Mouse (Mus musculus) kidney, adult 11 months (tissue): ENCODE results near the gene Mtcl1.

Experiments
- DNase-seq: peaks from one replicate; pipeline ENCODE4 v3.0.0; 2022

Mtcl1 gene

GRCm38 (mm10) chr17:66404883-66405590 lies 44.5 kb downstream of the Mtcl1 start:
- peak; percentile 16 for DNase-seq

GRCm38 (mm10) chr17:66402791-66403470 lies 46.6 kb downstream of the Mtcl1 start:
- DNase-seq: no peak

- DNase-seq: peak; percentile 3
These were observed 47.8 kb downstream of the Mtcl1 start for GRCm38 (mm10) chr17:66401596-66402265.

GRCm38 (mm10) chr17:66399780-66400179 lies 49.8 kb downstream of the Mtcl1 start:
- DNase-seq: no peak

GRCm38 (mm10) chr17:66394571-66394970 lies 55.0 kb downstream of the Mtcl1 start:
- DNase-seq: no peak

GRCm38 (mm10) chr17:66388307-66388706 lies 61.2 kb downstream of the Mtcl1 start:
- DNase-seq: no peak

GRCm38 (mm10) chr17:66381338-66381737 lies 68.2 kb downstream of the Mtcl1 start:
- DNase-seq: no peak

GRCm38 (mm10) chr17:66379900-66380857 lies 69.4 kb downstream of the Mtcl1 start:
- no peak for DNase-seq

GRCm38 (mm10) chr17:66379308-66379707 lies 70.2 kb downstream of the Mtcl1 start:
- DNase-seq: no peak

GRCm38 (mm10) chr17:66378127-66378526 lies 71.4 kb downstream of the Mtcl1 start:
- no peak for DNase-seq

- no peak for DNase-seq
These were observed 74.8 kb downstream of the Mtcl1 start for GRCm38 (mm10) chr17:66374633-66375272.

- DNase-seq: peak; percentile 40
These were observed 78.7 kb downstream of the Mtcl1 start for GRCm38 (mm10) chr17:66370867-66371266.

- no peak for DNase-seq
These were observed 79.8 kb downstream of the Mtcl1 start for GRCm38 (mm10) chr17:66369777-66370176.

- no peak for DNase-seq
These were observed 81.4 kb downstream of the Mtcl1 start for GRCm38 (mm10) chr17:66368127-66368526.

GRCm38 (mm10) chr17:66365664-66366063 lies 83.9 kb downstream of the Mtcl1 start:
- DNase-seq: no peak

GRCm38 (mm10) chr17:66365293-66365642 lies 84.3 kb downstream of the Mtcl1 start:
- DNase-seq: no peak

- DNase-seq: no peak
These were observed 84.8 kb downstream of the Mtcl1 start for GRCm38 (mm10) chr17:66364525-66365292.

GRCm38 (mm10) chr17:66363852-66364524 lies 85.6 kb downstream of the Mtcl1 start:
- DNase-seq: no peak

GRCm38 (mm10) chr17:66362287-66363016 lies 87.1 kb downstream of the Mtcl1 start:
- DNase-seq: peak; percentile 46
